Mouse (Mus musculus) sigmoid colon, adult 10 weeks (tissue): ENCODE measurements around the gene Gtpbp2. TPM values are rescaled to one million over a fixed set of nuclear protein-coding genes. Genes with fewer than 3 reads are reported as not detected.

Experiments used
- polyA plus RNA-seq: library from polyadenylated mRNA; stranded (reverse); fragments of 350-450 nt; fragmentation: Illumina TruSeq; extraction: RNeasy Lipid Tissue Mini Kit (QIAGEN cat#74804); gene quantifications from one replicate; pipeline ENCODE4 v1.2.3, GENCODE M21; 2014; ENCODE audit warnings: low read depth, low replicate concordance

Gtpbp2 gene
- 49.1 TPM for polyA plus RNA-seq

DNA sequence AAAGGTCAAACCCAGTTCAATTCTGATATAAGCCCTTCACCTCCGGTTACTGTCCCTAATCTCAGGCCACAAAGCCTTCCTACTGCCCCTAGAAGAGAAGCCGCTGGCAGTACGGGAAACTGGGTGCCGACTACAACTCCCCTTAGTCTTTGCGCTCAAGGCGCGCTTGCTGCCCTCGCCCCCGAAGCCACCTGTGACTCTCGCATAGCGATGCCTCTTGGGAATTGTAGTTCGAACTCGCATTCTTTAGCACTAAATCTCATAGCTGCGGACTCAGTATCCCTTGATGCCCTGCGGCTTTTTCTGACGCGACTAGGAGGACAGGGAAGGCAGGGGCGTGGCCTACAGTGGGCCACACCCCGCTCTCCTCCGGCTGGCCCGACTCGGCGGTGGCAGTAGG is at the start of gene Gtpbp2:
TSS of gene Gtpbp2 (plus strand) at position 347 of the 400 bp plus-strand sequence.

DNA sequence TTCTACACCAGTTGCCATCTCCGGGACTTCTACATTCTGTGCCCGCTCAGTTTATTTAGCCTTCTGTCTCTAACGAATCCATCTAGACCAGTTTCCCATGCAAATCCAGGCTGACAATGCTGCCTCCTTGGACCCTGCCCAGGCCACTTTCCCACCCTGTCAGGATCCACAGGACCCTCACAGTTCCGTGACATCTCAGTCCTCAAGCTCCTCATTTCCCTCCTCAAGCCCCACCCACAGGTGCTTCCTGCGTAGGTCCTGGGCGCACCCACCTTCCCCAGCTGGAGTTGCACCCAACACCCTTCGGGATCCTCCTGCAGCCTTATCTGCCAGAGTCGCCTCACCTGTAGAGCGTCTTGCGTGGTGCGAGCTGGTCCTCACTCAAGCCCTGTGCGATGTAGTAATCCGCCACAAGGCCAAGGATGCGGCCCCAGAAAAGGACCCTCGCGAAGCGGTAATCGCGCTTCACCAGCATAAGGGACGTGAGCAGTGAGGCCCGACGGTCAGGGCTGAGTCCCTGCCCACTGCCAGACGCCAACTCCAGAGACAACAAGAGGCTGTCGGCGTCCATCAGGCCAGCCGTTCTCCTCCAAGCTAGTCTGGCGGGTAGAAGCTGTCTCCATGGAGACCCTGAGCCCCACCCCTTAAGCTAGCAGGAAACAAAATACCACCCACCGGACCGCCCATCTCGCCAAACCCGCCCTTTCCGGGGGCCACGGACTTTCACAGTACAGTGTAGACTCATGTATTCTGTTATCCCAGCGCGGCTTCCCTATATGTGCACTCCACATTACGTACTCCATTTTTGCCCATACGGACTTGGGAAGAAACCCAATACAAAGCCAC is 17.0 kb upstream of the Gtpbp2 start, which contains the start of gene Rsph9:
TSS of gene Rsph9 (minus strand) at position 639 of the 846 bp plus-strand sequence.

GRCm38 (mm10) chr17:46152847-46153782 is 7.7 kb upstream of the Gtpbp2 start, which contains the start of gene Mad2l1bp:
Gene Mad2l1bp, minus strand, starts transcription at chr17:46153553.

GRCm38 (mm10) chr17:46202421-46203071 is 41.7 kb downstream of the Gtpbp2 start, which contains the start of the genes Polh and Xpo5:
Gene Polh, minus strand, starts transcription at chr17:46202645.
Gene Xpo5, plus strand, starts transcription at chr17:46202782.

Other genes starting within 250 kb of the Gtpbp2 start
- gene Vegfa, start 128.7 kb upstream of the Gtpbp2 start, polyA plus RNA-seq, result 31.2 TPM
- gene Mrps18a, start 50.0 kb upstream of the Gtpbp2 start, polyA plus RNA-seq, result 12.4 TPM
- gene Rsph9, start 16.8 kb upstream of the Gtpbp2 start, polyA plus RNA-seq, result not detected
- 2.2 TPM for gene Mad2l1bp, start 7.5 kb upstream of the Gtpbp2 start, polyA plus RNA-seq
- gene Polh, start 41.6 kb downstream of the Gtpbp2 start, polyA plus RNA-seq, result 6.6 TPM
- 10.8 TPM for gene Xpo5, start 41.8 kb downstream of the Gtpbp2 start, polyA plus RNA-seq
- 5.7 TPM for gene Polr1c, start 87.0 kb downstream of the Gtpbp2 start, polyA plus RNA-seq
- 3.1 TPM for gene Yipf3, start 87.0 kb downstream of the Gtpbp2 start, polyA plus RNA-seq
- not detected for gene Lrrc73, start 92.5 kb downstream of the Gtpbp2 start, polyA plus RNA-seq
- 0.54 TPM for gene Tjap1, start 122.0 kb downstream of the Gtpbp2 start, polyA plus RNA-seq
- not detected for gene Dlk2, start 136.4 kb downstream of the Gtpbp2 start, polyA plus RNA-seq
- 0.22 TPM for gene Abcc10, start 167.3 kb downstream of the Gtpbp2 start, polyA plus RNA-seq
- gene Zfp318, start 222.7 kb downstream of the Gtpbp2 start, polyA plus RNA-seq, result 37.2 TPM